Mouse (Mus musculus): ENCODE data around the gene Fam53b.

The Fam53b gene

GRCm38 (mm10) chr7:132767999-132768370, 45.7 kb downstream of the Fam53b start:
- in situ Hi-C loops (cut with MseI, MboI) = no loop called here

GRCm38 (mm10) chr7:132767233-132767998, 46.3 kb downstream of the Fam53b start:
- in situ Hi-C loops (cut with MseI, MboI) = no loop called here

GRCm38 (mm10) chr7:132766235-132766871, 47.3 kb downstream of the Fam53b start:
- in situ Hi-C loops (cut with MseI, MboI) = no loop called here

- in situ Hi-C loops (cut with MseI, MboI) = no loop called here
These were observed 48.0 kb downstream of the Fam53b start for GRCm38 (mm10) chr7:132765629-132766186.

- in situ Hi-C loops (cut with MseI, MboI) = no loop called here
These were observed 48.7 kb downstream of the Fam53b start for GRCm38 (mm10) chr7:132764896-132765491.

- in situ Hi-C loops (cut with MseI, MboI) = no loop called here
These were observed 49.4 kb downstream of the Fam53b start for GRCm38 (mm10) chr7:132764314-132764713.

GRCm38 (mm10) chr7:132763911-132764310, 49.8 kb downstream of the Fam53b start:
- in situ Hi-C loops (cut with MseI, MboI) = no loop called here

GRCm38 (mm10) chr7:132763351-132763750, 50.3 kb downstream of the Fam53b start:
- in situ Hi-C loops (cut with MseI, MboI) = no loop called here

- in situ Hi-C loops (cut with MseI, MboI) = no loop called here
These were observed 52.3 kb downstream of the Fam53b start for GRCm38 (mm10) chr7:132761409-132761808.

GRCm38 (mm10) chr7:132760589-132761180, 53.0 kb downstream of the Fam53b start:
- in situ Hi-C loops (cut with MseI, MboI) = no loop called here

- in situ Hi-C loops (cut with MseI, MboI) = no loop called here
These were observed 53.8 kb downstream of the Fam53b start for GRCm38 (mm10) chr7:132759926-132760325.

- in situ Hi-C loops (cut with MseI, MboI) = no loop called here
These were observed 54.2 kb downstream of the Fam53b start for GRCm38 (mm10) chr7:132759405-132759891.

GRCm38 (mm10) chr7:132758875-132759274, 54.8 kb downstream of the Fam53b start:
- in situ Hi-C loops (cut with MseI, MboI) = no loop called here

- in situ Hi-C loops (cut with MseI, MboI) = no loop called here
These were observed 57.4 kb downstream of the Fam53b start for GRCm38 (mm10) chr7:132756325-132756724.

GRCm38 (mm10) chr7:132754389-132754750, 59.3 kb downstream of the Fam53b start:
- in situ Hi-C loops (cut with MseI, MboI) = no loop called here

GRCm38 (mm10) chr7:132753518-132754388, 59.9 kb downstream of the Fam53b start:
- in situ Hi-C loops (cut with MseI, MboI) = no loop called here

GRCm38 (mm10) chr7:132751716-132752115, 62.0 kb downstream of the Fam53b start:
- in situ Hi-C loops (cut with MseI, MboI) = no loop called here

GRCm38 (mm10) chr7:132749504-132749903, 64.2 kb downstream of the Fam53b start:
- in situ Hi-C loops (cut with MseI, MboI) = no loop called here

GRCm38 (mm10) chr7:132748076-132748769, 65.5 kb downstream of the Fam53b start:
- in situ Hi-C loops (cut with MseI, MboI) = no loop called here

GRCm38 (mm10) chr7:132747096-132747495, 66.6 kb downstream of the Fam53b start:
- in situ Hi-C loops (cut with MseI, MboI) = no loop called here
